In the genomic region with DNA sequence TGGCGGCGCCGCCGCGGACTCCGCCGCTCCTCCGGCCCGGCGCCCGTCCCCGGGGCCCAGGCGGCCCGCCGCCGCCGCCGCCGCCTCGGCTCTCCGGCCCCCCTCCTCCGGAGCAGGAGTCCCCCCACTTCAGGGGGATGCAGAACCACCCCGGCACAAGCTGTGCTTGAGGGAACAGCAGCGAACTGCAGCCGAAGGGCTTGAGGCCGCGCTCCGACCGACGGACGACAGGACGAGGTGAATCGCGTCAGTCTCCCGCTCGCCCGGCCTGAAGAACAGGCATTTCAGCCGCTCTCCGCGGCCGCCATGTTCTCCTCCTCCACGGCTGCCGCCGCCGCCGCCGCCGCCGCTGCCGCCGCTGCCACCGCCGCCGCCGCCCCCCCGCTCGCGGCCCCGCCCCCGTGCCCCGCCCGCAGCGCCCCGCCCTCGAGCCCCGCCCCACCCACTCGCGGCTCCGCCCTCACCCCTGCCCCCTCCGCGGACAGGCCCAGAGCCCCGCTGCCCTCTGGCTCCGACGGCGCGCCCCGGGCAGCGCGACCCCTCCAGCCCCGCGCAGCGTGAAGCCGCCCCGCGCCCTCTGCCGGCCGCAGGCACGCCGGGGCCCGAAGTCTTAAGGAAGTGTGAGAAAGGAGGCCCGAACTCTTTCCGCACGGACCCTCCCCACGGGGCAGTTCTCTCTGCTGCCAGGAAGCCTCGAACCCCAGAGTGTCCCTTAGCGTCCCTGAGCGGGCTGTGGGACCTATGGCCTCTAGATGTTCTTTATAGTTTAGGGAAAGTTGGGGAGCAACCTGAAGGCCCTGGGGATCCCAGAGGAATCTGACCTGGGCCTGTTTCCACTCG, we compare ENCODE assay signal across 8 mouse cellular contexts. TPM values are rescaled to one million over a fixed set of nuclear protein-coding genes. Genes with fewer than 3 reads are reported as not detected.
A peak's percentile ranks its signal among the peaks of the same experiment; 100 is the strongest.
DNase-seq lines count a peak whose midpoint lies in the region; ATAC-seq and TF ChIP-seq lines count a peak whose summit lies in the region.

Ncoa1 (minus strand) TSS at position 351 of the 840 bp plus-strand sequence.

- H3K9ac ChIP-seq in hindbrain, postnatal 0 days (replicated peaks; ENCODE audit: low read length): peak within 1 kb of the TSS; percentile 99

- peak within 1 kb of the TSS; percentile 96 for H3K27ac ChIP-seq in hindbrain, postnatal 0 days

- no peaks in the 10 kb centered on the region for H3K36me3 ChIP-seq in hindbrain, postnatal 0 days (ENCODE audit: insufficient read depth, low read length)

- H3K9me3 ChIP-seq in hindbrain, postnatal 0 days (ENCODE audit: low read length): no peaks in the 10 kb centered on the region

- peak within 1 kb of the TSS; percentile 70 for H3K4me2 ChIP-seq in hindbrain, postnatal 0 days (ENCODE audit: low read depth, low read length)

- peak; percentile 78 for DNase-seq in ZHBTc4 (ENCODE audit: low read depth, low spot score)
- peak; percentile 31 to 57 for DNase-seq in gastrocnemius, adult 8-10 months (ENCODE audit: low spot score in 2 of 2)
- peak; percentile 72 for DNase-seq in hindbrain, postnatal 0 days (ENCODE audit: low spot score)
- peak; percentile 34 to 82 for DNase-seq in left cerebral cortex, postnatal 10 days (ENCODE audit: extremely low spot score in 1 of 2, low spot score in 2 of 2)
- peak; percentile 68 to 73 for DNase-seq in right cerebral cortex, postnatal 10 days (ENCODE audit: low spot score in 2 of 2)
- peak; percentile 62 for DNase-seq in urinary bladder, postnatal 25 days (ENCODE audit: low spot score)

- TF ChIP-seq CTCF in hindbrain, postnatal 0 days (IDR thresholded peaks at IDR 0.05; ENCODE audit: low read depth): peak; percentile 41

- H3K27me3 ChIP-seq in hindbrain, postnatal 0 days (ENCODE audit: insufficient read depth, low read length): no peaks in the 10 kb centered on the region

- ATAC-seq in common myeloid progenitor, adult 5-6 weeks (replicated peaks; ENCODE audit: low read depth, poor library complexity, severe bottlenecking): peak; percentile 70
- peak; percentile 84 for ATAC-seq in hindbrain, postnatal 0 days
- ATAC-seq in megakaryocyte progenitor cell, adult 5-6 weeks (replicated peaks; ENCODE audit: poor library complexity): peak; percentile 86

- 3% methylated on average over 28 of the region's 98 CpGs for WGBS in hindbrain, postnatal 0 days

- H3K4me1 ChIP-seq in hindbrain, postnatal 0 days (ENCODE audit: insufficient read depth, low read length): peaks cover 7% of the 10 kb centered on the region; the same call in 1 of the 2 replicates

- peak within 1 kb of the TSS; percentile 99 for H3K4me3 ChIP-seq in hindbrain, postnatal 0 days (ENCODE audit: low read length)

- intact Hi-C loops in left cerebral cortex, postnatal 10 days (cut with DNase I): loop anchor here (5.0 to 10.0 kb wide), 2 partner anchors 70 to 192 kb away; no protein-coding TSS in a partner anchor

RNA-seq across cellular contexts. Expression of gene Ncoa1, which starts in this region (rescaled TPM):
- 15.4 and 55.1 TPM in 2 replicates for total RNA-seq in common myeloid progenitor, adult 5-6 weeks (2017)
- total RNA-seq in gastrocnemius, adult 8-10 months (2022): 10 to 100 TPM; 22.4 to 31.5 (median 26.2) TPM
- total RNA-seq in hindbrain, postnatal 0 days (2014; rRNA removed): 38.5 and 41.9 TPM in 2 replicates
- polyA plus RNA-seq in hindbrain, postnatal 0 days (2015; fragmentation: Nextera tagmentation; extraction: Ambion mirVana): 14.2 TPM in 2 replicates
- 10 to 100 TPM; 87.6 to 89.7 TPM for total RNA-seq in left cerebral cortex, postnatal 10 days (2021)
- 27.6 and 28.0 TPM in 2 replicates for total RNA-seq in megakaryocyte progenitor cell, adult 5-6 weeks (2015)
- 6.7 and 11.0 TPM in 2 replicates for total RNA-seq in megakaryocyte progenitor cell, adult 5-6 weeks (2017)

Comparison
In these comparisons a context has a peak if more than half of its experiments do, and no peak if none do; other contexts are left out.
1. Peak in every context shown above with its lines: DNase-seq, ATAC-seq, H3K4me3 ChIP-seq and H3K27ac ChIP-seq.